Mouse (Mus musculus) stomach, embryonic 15.5 days (tissue): ENCODE results near the gene Ercc6l2. TPM values are rescaled to one million over a fixed set of nuclear protein-coding genes. Genes with fewer than 3 reads are reported as not detected.

Experiments
- ATAC-seq: fragments of 200-750 bp; cut with Nextera tagmentation; 2 replicates; pipeline ENCODE4 v1.8.0; 2017; ENCODE audit warnings: low read depth, moderate number of reproducible peaks, moderate TSS enrichment; ENCODE audit not compliant: insufficient read depth, low FRiP score
- H3K27ac ChIP-seq: fragments of 300-500 bp; sonication (generic); 2 replicates; pipeline ENCODE4 v1.5.1; 2015; ENCODE audit warnings: mild to moderate bottlenecking, inconsistent platforms
- H3K27me3 ChIP-seq: fragments of 300-500 bp; sonication (generic); replicated peaks from 2 replicates; pipeline ENCODE4 v1.6.1; 2015; ENCODE audit warnings: inconsistent platforms
- H3K36me3 ChIP-seq: fragments of 300-500 bp; sonication (generic); 2 replicates; pipeline ENCODE4 v1.6.1; 2015; ENCODE audit warnings: inconsistent platforms
- H3K4me1 ChIP-seq: fragments of 300-500 bp; sonication (generic); 2 replicates; pipeline ENCODE4 v1.6.1; 2015; ENCODE audit warnings: inconsistent platforms
- H3K4me2 ChIP-seq: fragments of 300-500 bp; sonication (generic); 2 replicates; pipeline ENCODE4 v1.6.1; 2015; ENCODE audit warnings: mild to moderate bottlenecking, inconsistent platforms
- H3K4me3 ChIP-seq: fragments of 300-500 bp; sonication (generic); replicated peaks from 2 replicates; pipeline ENCODE4 v1.5.1; 2015; ENCODE audit warnings: inconsistent platforms
- H3K9ac ChIP-seq: fragments of 300-500 bp; sonication (generic); 2 replicates; pipeline ENCODE4 v1.6.1; 2015; ENCODE audit warnings: inconsistent platforms
- H3K9me3 ChIP-seq: fragments of 300-500 bp; sonication (generic); 2 replicates; pipeline ENCODE4 v1.6.1; 2016; ENCODE audit warnings: inconsistent platforms
- WGBS: fragments of 180-500 bp; shearing (Covaris S2); methylation state at CpG from one replicate; pipeline ENCODE4 v1.1.7; 2015; 5-methylcytosine and 5-hydroxymethylcytosine counted together
- polyA plus RNA-seq: library from polyadenylated mRNA; unstranded; fragments of >200 nt; fragmentation: Nextera tagmentation; extraction: Ambion mirVana; gene quantifications from 2 replicates; pipeline ENCODE4 v1.2.1, GENCODE M21; 2015

Gene Ercc6l2
- polyA plus RNA-seq, 1 experiment from 2014 or later = 22.2 TPM

GRCm38 (mm10) chr13:63943605-63944004, 128.6 kb downstream of the Ercc6l2 start:
- H3K27ac ChIP-seq = no peak overlapping the region
- no peak for ATAC-seq
- 0 out of 2 replicates have a peak, but pooled peaks cover 9% of the 10 kb centered on the region for H3K4me1 ChIP-seq
- H3K9me3 ChIP-seq = no peaks in the 10 kb centered on the region
- H3K4me2 ChIP-seq = no peak overlapping the region
- 81% methylated on average over 7 of the region's 7 CpGs for WGBS
- no peak overlapping the region for H3K4me3 ChIP-seq
- H3K9ac ChIP-seq = no peak overlapping the region
- no peaks in the 10 kb centered on the region for H3K36me3 ChIP-seq
- no peaks in the 10 kb centered on the region for H3K27me3 ChIP-seq

DNA sequence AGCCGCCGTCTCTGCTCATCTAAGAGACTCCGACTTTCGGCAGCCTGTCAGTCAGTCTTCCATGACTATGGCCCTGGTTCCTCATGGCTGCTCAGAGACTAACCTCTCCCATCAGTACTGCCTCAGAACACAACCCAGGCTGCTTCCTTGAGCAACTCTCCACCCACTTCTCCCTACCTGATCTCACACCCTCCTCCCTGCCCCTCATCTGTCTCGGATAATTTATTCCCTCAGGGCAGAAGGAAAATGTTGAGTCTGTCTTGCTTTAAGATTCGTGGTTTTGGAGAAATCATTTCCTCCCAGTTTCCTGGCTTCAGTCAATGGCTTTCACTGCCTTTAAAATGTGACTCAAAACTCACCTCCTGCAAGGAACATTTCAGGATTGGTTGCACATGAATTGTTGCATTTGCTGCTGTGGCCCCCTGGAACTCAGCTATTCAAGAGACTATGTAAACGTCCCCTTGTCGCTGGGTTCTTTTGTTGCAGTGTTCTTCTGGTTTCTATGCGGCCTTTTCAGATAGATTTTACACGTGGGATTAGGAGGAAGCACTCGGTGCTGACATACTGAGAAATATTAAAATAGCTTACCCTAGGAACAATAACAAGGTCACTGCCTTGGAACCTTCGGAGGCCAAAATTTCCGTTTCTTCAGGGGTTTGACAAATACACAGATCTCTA, 129.4 kb downstream of the Ercc6l2 start:
- no peaks in the 10 kb centered on the region for H3K27me3 ChIP-seq
- no peak for ATAC-seq
- H3K4me3 ChIP-seq = no peak overlapping the region
- no peaks in the 10 kb centered on the region for H3K9me3 ChIP-seq
- 49% methylated on average over 13 of the region's 13 CpGs for WGBS
- no peak overlapping the region for H3K9ac ChIP-seq
- no peak overlapping the region for H3K27ac ChIP-seq
- no peaks in the 10 kb centered on the region for H3K36me3 ChIP-seq
- peaks cover 11% of the 10 kb centered on the region; the same call in 1 of the 2 replicates for H3K4me1 ChIP-seq
- no peak overlapping the region for H3K4me2 ChIP-seq

Other genes with a start within 250 kb of the Ercc6l2 start
- gene Ptch1, start 241.6 kb upstream of the Ercc6l2 start, polyA plus RNA-seq = 32.1 and 34.3 TPM in 2 replicates